Mouse (Mus musculus): ENCODE measurements around the gene Brd1.
"Not testable (repeated sequence)": the region's sequence is repeated elsewhere in the genome, so short reads cannot be mapped to it uniquely, and the experiment has no call there.

Gene Brd1

DNA sequence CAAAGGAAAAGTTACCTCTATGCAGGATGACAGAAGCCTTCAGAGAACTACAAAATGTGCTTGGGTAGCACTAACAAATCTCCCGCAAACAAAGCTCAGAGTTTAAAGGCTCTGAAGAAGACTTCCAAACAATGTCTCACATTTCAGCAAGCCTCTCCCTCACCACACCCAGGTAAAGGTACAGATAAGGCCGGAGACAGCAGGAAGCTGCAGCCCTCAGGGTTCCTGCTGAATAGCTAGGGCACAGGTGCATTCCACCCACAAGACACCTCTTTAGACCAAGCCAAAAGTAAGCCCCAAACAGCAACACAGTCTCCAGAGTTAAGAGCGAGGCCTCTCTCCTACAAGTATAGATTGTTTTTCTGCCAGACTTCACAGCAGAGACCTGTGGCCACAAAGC is 3.3 kb downstream of the Brd1 start:
- DNase-seq (ENCODE audit: low read depth): peak; percentile 20

DNA sequence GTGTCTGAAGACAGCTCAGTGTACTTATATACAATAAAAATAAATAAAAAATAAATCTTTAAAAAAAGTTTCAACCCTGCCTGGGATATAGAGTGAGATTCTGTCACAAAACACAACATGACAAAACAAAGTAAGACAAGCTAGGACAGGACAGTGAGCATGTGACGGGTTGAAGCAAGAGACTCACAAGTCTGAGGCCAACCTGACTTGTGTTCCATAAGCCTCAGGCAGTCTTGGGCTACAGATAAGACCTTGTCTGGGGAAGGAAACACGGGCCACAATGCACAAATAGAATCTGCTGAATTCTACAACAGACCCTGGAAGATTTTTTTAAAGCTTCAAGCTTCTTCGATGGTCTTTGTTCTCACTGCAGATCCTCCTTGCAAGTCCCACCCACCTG is 6.8 kb downstream of the Brd1 start:
- no peak for DNase-seq (ENCODE audit: low read depth)

DNA sequence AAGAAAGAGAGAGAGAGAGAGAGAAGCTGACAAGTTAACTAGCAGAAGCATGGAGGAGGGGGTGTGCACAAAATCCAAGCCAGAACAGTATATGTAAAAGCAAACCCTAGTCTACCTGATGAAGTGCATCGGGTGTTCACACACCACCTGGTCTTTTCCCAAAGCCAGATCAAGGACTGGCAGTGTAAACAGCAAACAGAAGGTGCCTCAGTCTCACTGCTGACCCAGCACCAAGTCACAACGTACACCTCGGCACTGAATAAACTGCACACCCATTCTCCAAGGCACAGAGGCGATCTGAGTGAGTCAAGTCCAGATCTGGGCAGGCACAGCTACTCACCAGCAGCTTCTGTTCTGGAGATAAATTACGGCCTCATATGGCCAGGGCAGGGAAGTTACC is 9.0 kb downstream of the Brd1 start:
- no peak for DNase-seq (ENCODE audit: low read depth)

DNA sequence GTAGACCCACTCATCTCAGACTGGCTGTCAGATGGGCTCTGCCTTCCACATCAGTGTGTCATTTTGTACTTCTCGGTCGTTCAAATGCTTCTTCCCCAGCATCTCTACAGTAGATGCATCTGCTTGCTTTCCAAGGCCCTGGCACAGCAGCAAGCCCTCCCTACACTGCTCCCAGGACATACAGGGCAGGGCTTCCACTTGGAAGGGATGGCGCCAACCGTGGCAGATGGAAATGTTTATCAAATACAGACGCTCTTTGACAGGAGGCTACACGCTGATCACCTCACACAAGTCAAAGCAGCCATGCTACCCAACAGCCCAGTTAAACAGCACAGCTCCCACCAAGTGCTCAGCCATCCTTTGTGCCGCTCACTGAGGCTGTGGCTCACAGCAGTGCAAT is 9.7 kb downstream of the Brd1 start:
- DNase-seq (ENCODE audit: low read depth): no peak

DNA sequence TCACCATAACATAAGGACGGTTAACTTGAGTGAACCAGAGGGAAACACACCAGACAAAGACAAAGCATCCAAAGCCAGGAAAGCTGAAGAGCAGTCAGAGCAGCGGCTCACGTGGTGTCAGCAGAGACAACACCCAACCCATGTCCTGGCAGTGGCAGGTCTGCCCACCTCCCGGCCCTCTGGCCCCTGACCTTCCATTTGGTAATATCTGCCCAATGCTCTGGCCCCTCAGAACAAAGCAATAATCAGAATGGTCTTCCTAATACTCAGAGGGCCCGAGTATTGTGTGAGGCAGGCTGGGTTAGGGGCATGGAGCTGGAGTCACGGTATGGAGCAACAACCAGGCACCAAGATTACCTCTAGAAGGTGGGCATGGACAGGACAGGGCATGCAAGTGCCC is 10.8 kb downstream of the Brd1 start:
- DNase-seq (ENCODE audit: low read depth): no peak

DNA sequence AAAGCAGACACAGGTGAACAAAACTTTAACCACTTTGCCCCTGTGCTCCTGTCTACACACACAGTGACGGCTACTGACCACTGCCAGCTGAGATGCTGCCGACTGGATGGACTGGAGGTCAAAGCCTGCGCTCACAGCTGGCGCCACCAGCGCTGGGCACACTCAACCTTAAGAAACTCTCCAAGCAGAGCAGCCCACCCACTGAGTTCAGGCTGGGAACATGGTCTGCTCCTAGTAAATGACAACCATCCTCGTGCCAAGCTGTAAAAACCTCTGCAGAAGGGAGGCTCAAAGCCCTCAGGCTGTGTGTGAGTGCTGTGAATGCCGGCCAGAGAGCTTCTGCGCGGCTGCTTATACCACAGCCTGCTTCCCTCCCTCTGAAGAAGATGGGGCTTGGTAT is 16.8 kb downstream of the Brd1 start:
- DNase-seq (ENCODE audit: low read depth): no peak

DNA sequence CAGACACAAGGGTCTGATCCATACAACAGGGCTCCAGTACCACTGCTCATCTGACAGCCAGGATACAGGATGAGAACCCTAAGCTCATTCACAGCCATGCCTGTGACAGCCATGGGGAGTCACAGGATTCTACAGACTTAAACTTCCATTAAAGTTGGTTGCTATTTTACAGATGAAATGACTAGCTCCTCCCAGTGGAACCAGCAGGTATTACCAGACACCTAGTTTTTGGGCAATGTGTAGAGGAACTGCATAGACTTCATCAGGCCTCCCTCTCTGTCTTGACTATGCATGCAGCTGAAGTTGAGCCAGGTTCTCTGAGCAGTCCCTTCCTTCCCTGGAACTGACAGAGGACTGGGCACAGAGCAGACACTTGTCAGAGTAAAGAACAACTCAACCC is 17.7 kb downstream of the Brd1 start:
- peak; percentile 54 for DNase-seq (ENCODE audit: low read depth)

DNA sequence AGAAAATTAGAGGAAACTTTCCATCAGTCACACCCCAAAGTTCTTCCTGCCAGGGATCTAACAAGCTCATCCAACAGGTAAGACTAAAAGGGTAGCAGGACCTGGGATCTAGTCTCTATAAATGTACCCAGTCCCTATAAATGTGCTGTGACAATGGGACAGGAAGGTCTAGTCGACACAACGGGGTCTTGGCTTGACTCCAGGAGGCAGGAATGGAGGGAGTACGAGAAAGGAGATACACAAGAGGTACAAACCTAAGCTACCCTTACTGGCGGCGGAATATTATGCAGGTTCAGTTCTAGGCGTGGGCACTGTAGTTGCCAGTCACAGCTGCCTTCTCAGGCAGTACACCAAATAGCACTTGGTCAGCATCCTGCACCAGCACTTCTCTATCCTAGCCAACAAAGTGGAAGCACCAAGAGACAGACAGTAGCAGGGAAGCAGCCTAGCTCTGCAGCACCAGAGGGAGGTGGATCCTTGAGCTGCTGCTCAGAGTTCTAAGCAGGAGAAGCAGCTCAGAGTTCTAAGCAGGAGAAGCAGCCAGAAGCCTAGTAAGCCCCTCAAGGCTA is 19.9 kb downstream of the Brd1 start:
- DNase-seq (ENCODE audit: low read depth): no peak

DNA sequence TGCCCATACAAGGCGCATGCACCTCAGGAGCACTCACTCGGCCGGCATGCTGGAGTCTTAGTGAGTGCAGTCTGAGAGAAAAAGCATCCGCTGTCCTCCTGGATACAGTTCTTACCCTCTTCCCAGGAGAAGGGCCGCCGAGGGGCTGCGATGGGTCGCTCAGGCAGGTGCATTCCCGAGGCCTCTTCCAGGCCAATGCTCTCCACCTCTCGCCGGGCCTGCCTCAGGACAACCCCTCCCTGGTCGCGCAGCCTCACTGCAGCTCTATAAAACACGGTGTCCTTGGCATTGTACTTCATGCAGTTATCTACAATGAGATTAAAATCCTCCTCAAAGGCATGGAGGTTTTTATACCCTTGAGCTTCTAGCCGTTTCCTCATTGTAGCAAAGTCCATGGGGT is 21.5 kb downstream of the Brd1 start:
- no peak for DNase-seq (ENCODE audit: low read depth)

DNA sequence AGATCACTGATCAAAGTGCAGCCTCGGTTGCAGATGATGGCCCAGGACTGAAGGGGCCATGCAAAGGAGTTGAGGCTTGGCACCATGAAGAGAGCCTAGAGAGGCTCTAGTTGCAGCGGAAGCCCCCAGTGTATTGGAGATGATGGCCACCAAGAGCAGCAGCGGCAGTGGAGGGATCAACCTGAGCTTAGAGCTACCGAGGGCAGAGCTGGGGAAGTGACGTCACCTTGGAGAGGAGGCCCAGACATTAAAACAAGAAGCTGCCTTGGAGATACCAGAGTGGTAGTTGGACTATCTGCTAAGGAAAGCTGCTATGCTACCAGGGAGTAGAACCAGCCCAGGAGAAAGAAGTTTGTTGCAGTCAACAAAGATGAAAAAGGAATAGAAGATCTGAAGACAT is 24.2 kb downstream of the Brd1 start:
- DNase-seq (ENCODE audit: low read depth): no peak

DNA sequence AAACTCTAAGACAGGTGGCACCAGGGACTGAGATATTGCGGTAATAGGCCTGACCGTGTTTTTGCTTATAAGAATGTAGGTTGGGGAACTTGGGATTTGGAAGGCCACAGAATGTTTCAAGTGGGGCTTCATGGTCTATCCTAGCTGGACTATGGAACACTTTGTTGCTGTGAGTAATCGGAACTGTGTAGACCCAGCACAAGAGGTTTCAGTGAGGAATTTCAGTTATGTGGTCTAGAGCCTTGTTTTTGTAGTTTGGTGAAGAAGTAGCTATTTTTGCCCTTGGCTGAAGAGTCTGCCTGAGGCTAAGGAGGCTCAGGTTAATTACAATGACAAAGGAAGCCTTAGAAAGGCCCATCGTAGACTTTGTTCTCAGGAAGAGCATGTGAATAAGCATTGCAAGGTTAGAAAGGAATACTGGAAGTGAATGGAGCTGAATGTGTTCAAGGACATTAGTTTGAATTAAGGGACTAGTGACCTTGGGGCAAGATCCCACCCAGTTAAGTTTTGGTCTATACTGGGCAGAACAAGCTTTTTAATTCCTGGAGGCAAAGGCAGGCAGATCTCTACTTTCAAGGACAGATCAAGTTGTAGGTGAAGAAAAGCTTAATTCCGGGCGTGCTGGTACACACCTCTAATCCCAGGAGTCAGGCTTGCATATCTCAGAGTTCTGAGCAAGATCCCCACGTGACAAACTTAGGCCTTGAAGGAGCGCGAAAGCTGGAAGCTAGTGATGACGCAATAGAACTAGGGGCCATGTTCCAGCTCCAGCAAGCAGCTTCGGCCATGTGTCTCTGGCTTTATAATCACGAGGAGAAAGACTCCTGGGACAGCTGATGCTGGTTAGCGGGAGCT is 25.1 kb downstream of the Brd1 start:
- DNase-seq (ENCODE audit: low read depth): no peak

DNA sequence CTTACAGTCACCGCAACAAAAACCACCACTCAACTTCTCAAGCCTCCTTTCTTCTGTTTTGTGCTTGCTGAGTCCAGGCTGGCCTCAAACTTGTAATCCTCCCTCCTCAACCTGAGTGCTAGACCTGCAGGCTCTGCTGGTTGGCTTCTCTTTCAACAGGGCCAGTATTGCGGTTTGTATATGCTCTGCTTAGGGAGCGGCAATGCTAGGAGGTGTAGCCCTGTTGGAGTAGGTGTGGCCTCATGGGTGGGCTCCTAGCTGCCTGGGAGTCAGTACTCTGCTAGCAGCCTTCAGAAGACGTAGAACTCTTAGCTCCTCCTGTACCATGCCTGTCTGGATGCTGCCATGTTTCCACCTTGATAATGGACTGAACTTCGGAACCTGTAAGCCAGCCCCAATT is 25.8 kb downstream of the Brd1 start:
- no peak for DNase-seq (ENCODE audit: low read depth)

DNA sequence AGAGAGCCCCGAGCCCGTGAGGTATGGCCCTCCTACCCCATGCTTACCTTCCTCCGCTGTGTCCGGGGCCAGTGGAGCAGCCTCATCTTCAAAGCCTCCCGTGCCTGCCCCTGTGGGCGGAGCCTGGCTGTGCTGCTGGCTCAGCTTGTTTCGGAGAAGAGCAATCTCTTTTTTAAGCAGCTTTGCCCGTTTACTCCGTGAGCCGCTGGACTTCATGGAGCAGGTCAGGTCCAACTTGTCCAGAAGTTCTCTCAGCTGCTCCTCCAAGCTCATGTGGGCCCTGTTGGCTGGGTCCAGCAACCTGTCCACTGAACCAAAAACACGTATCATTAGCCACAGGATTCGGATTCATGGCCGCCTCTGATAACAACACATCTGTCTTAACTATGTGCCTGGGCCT is 27.0 kb downstream of the Brd1 start:
- DNase-seq (ENCODE audit: low read depth): not testable (repeated sequence)

DNA sequence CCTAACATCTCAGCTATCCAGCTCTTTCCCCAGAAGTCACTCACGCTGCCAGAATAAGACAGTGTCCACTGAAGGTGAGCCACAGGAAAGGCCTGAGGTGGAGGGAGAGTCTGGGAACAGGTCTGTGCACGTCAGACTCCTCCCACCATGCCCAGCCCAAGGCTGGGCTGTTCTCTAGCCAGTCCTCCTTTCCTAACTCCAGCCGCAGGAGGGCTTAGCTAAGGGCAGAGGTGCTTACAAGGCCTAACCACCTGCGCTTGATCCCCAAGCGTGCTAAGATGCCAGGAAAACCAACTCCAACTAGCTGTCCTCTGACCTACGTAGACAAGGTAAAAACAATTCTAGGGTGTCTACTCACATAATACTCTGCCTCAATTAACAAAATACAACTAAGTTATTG is 27.7 kb downstream of the Brd1 start:
- DNase-seq (ENCODE audit: low read depth): no peak

DNA sequence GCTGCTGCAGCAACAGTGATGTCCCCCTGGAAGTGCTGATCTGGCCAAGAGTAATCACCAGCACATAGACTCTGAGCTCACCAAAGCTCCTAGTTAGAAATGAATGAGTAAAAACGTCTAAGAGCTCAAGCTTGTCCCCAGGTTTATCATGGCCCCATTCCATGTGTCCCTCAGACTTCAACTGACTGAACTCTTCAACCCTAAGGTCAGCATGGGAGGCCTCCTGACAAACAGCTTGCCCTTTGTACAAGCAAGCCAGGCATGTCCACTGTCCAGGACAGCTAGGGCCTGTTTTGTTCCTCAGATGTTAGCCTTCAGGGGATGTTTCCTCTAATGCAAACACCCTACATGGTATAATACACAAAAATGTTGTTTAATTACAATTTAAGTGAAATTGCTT is 29.7 kb downstream of the Brd1 start:
- DNase-seq (ENCODE audit: low read depth): no peak

DNA sequence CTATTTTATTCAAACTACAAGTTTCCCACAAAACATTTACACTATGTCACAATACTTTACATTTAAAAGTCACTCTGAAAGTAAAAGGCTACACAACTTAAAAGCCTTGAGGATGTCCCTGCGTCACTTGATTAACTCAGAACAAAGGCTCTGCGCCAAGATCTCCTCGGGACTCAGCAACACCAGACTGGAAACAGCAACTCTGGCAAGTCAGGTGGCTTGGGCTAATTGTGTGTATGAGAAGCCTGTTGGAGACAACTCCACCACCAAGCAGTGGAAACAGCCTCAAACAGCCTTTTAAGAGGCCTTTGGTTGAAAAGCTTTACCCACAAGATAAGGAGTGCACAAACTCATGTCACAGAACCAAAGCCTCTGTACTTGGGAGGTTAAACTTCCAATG is 31.5 kb downstream of the Brd1 start:
- DNase-seq (ENCODE audit: low read depth): no peak

DNA sequence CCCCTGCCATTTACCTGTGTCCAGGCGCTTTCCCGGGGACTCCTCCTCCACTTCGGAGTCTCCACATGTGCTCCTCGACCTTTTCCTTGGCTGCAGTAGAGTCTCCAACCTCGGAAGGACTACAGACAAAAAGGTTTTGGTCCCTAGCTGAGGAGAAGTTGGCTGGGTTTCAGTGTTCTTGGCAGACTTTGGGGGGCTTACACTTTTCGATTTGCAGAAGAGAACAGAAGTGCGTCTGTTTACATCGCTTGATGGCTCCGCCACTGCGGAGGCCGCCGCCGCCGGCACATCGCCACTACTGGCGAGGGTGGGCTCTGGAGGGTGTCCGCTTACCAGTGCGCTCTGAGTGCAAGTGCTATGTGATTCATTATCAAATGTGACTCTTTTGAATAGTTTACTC is 33.3 kb downstream of the Brd1 start:
- DNase-seq (ENCODE audit: low read depth): no peak

DNA sequence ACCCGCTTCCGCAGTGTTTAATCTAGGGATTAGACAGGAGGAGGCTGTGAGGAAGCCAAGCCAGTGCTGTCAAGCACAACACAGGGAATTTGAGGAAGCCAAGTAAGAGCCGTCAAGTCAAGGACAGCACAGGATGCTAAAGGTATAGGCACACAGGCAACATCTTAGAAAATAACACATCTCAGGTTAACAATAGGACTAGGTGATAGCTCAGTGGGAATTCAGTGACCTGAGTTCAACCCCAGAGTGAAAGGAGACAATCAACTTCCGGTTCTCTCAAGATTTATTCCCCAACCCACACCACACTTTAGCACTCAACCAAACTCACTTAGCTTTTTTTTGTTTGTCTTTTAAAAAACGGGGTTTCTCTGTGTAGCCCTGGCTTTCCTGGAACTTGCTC is 34.5 kb downstream of the Brd1 start:
- no peak for DNase-seq (ENCODE audit: low read depth)

DNA sequence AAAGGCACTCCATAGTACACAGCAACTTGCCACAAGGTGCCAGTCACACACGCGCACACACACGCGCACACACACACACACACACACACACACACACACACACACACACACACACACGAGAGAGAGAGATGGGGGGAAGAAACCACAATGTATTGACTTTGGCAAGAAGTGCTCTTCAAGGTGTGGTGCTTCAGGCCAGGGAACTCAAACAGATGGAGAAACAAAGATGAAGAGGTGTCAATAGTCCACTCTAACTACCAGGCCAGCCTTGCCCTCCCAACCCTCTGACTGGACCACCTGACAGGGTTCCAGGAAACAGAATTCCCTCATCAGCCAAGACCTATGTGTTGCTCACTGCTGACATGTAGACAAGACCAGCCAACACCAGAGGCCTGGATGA is 36.4 kb downstream of the Brd1 start:
- DNase-seq (ENCODE audit: low read depth): no peak

DNA sequence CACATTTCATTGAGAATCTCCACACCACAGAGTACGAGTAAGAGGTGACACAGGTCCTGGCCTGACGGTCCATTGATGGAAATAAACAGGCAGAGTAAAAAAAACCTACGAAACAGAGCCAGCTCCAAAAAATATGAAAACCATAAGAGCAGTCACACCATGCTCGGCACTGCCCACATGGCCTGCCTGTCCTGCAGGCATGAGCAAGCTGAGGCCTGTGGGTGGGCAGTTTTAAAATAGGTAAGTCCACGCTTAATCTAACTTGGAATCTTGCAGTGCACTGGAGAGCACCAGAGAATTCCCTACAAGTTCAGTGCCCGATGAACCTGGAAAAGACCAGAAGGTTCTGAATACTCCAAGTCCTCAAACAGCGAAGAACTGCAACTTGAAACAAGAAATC is 38.0 kb downstream of the Brd1 start:
- no peak for DNase-seq (ENCODE audit: low read depth)

DNA sequence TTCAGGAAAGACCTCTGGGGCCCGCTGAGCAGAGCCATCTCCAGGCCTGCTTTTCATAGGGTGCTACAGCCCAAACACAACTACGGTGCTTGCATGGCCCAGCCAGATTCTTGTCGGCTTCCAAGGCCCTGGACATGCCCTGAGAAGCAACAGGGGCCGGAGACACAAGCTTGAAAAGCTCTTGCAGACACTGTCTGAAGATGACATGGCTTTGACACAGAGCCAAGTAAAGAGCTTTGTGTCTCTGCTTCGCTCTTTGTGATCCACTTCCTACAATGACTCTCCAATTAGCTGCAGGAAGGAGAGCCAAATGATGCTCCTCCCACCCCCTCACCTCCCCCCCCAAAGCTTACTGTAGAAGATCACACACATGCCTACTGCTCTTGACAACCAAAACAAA is 40.0 kb downstream of the Brd1 start:
- DNase-seq (ENCODE audit: low read depth): no peak

DNA sequence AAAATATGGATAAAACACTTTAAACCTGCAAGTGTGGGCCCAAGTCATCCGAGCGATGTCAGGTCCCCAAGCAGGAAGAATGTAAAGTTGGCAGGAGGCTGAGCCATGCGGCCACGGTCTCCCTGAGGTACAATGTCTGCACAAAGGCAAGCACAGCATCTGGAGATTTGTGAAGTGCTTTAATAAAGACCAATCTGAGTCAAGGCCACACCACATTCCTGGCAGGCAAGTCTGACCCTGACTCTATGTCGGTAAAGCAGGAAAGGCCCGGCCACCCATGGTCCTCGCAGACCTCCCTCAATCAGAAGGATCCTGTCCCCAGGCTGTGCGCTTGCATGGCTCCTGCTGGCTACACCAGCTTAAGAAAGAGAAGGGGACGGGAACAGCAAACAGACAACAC is 41.3 kb downstream of the Brd1 start:
- DNase-seq (ENCODE audit: low read depth): no peak

DNA sequence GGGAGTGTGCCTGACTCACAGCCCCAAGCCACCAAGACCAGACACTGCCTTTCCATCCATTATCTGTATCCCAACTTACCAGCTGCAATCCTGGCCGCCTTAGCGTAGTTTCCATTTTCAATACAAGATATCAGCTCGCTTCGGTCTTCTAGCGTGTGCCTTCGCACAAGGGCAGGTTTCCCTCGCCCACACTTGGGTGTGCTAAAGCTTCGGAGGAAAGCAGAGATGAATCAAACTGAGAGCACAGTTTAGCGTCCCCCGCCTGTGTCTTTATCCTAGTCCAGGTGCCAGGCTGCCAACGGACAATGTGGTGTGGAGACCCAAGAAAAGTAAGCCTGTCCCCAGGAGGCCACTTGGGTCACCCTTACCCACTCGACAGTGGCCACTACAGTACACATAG is 42.9 kb downstream of the Brd1 start:
- DNase-seq (ENCODE audit: low read depth): no peak

DNA sequence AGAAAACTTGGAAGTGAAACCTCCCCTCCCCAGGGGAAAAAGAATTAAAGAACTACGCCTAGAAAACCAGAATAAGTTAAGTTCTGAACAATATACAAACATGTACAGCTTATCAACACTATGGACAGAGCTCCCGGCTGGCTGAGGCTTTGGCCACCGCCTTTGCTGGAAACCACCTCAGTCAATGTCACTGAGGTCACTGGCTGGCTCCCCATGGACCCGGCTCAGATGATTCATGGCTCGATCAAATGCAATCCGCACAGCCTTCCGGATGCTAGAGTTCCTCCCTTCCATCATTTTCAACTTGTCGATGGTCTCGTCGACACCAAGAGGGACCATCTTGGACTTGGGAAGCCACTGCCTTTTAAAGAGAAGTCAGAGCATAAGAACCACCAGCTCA is 45.9 kb downstream of the Brd1 start:
- no peak for DNase-seq (ENCODE audit: low read depth)

Measured in induced T-regulatory cell, adult 2 months (primary cell).